Comparison of ENCODE assay signal across 12 mouse cellular contexts in the genomic region with DNA sequence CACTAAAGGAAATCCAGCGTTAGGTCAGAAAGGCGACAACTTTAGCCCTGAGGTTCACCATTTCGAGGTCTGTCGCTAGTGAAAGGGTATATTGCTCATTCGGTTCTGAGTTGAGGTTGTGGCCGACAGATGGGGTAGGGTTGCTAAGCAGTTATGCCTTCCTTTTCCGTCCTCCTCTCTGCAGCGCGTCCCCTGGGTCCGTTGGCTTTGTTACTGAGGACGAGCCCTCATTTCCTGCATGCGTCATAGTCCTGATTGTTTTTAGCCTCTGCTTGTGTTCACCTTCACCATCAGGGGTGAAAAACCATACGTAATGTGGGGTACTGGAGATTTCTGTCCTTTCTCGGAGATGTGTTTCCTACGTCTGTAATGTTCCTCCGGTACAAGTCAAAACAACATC. TPM values are rescaled to one million over a fixed set of nuclear protein-coding genes. Genes with fewer than 3 reads are reported as not detected.
DNase-seq lines count a peak whose midpoint lies in the region; ATAC-seq and TF ChIP-seq lines count a peak whose summit lies in the region.
"Had no signal": no experiment of that assay in that cellular context is flagged by ENCODE, and none has a peak within 500 bp of the region (broad histone marks: within the 10 kb centered on the region; RNA-seq: fewer than 3 reads in every experiment).

No protein-coding gene starts in this region.

- H3K36me3 ChIP-seq in intestine, embryonic 14.5 days (ENCODE audit: control insufficient read depth, insufficient read depth, low read length): peaks cover 44% of the 10 kb centered on the region
- H3K36me3 ChIP-seq in intestine, postnatal 0 days (ENCODE audit: control insufficient read depth, insufficient read depth): peaks cover 10% of the 10 kb centered on the region; the same call in 1 of the 2 replicates
- H3K36me3 ChIP-seq in spleen, adult 2 months (ENCODE audit: control insufficient read depth, insufficient read depth, low read length): peaks cover 3% of the 10 kb centered on the region; the same call in 1 of the 2 replicates

- H3K27me3 ChIP-seq in intestine, embryonic 14.5 days (replicated peaks; ENCODE audit: control insufficient read depth, insufficient read depth, low read length): no peaks in the 10 kb centered on the region
- 0 out of 2 replicates have a peak, but pooled peaks cover 3% of the 10 kb centered on the region for H3K27me3 ChIP-seq in intestine, postnatal 0 days (replicated peaks; ENCODE audit: control insufficient read depth, insufficient read depth, low read length)
- H3K27me3 ChIP-seq in spleen, adult 2 months (ENCODE audit: control insufficient read depth, insufficient read depth, low read length): no peaks in the 10 kb centered on the region
- H3K27me3 ChIP-seq: lung, embryonic 15.5 days had no signal

- no peak for TF ChIP-seq CTCF in intestine, postnatal 0 days (IDR thresholded peaks at IDR 0.05; ENCODE audit: low read depth)
- no peak for TF ChIP-seq CTCF in spleen, adult 2 months (IDR thresholded peaks at IDR 0.05; ENCODE audit: extremely low read depth, insufficient read depth, insufficient read length, insufficient replicate concordance)

- H3K9me3 ChIP-seq in intestine, embryonic 14.5 days (ENCODE audit: control insufficient read depth, low read length): no peaks in the 10 kb centered on the region
- no peaks in the 10 kb centered on the region for H3K9me3 ChIP-seq in intestine, postnatal 0 days (ENCODE audit: control insufficient read depth)
- H3K9me3 ChIP-seq: lung, embryonic 15.5 days had no signal

- TF ChIP-seq POLR2A in spleen, adult 2 months (IDR thresholded peaks at IDR 0.05; ENCODE audit: low read depth, low read length): no peak

- no peak overlapping the region for H3K9ac ChIP-seq in intestine, embryonic 14.5 days (ENCODE audit: low read length)
- H3K9ac ChIP-seq in intestine, postnatal 0 days (ENCODE audit: low read depth, low read length): no peak overlapping the region
- H3K9ac ChIP-seq: forebrain, postnatal 0 days; lung, embryonic 15.5 days had no signal

- no peak overlapping the region for H3K4me2 ChIP-seq in intestine, embryonic 14.5 days (ENCODE audit: low read length)
- no peak overlapping the region for H3K4me2 ChIP-seq in intestine, postnatal 0 days (replicated peaks; ENCODE audit: low read depth)
- H3K4me2 ChIP-seq: lung, embryonic 15.5 days had no signal

- peak overlapping the region; percentile 40; the same call in 1 of the 2 replicates for H3K27ac ChIP-seq in intestine, embryonic 14.5 days (ENCODE audit: low read depth)
- no peak overlapping the region for H3K27ac ChIP-seq in intestine, postnatal 0 days (ENCODE audit: low read depth, low read length)
- peak overlapping the region; percentile 38; the same call in 1 of the 2 replicates for H3K27ac ChIP-seq in spleen, adult 2 months (ENCODE audit: insufficient read depth, low read length)
- H3K27ac ChIP-seq: layer of hippocampus, adult 2 months; lung, embryonic 15.5 days had no signal

- 88% methylated on average over 16 of the region's 16 CpGs for WGBS in intestine, embryonic 14.5 days
- 85% methylated on average over 16 of the region's 16 CpGs for WGBS in intestine, postnatal 0 days
- 79% methylated on average over 16 of the region's 16 CpGs for WGBS in spleen, adult 2 months

- no peak for DNase-seq in intestine, embryonic 14.5 days (ENCODE audit: low spot score)
- no peak for DNase-seq in spleen, adult 2 months (ENCODE audit: low read depth in 1 of 2, low spot score in 2 of 2)
- no peak for DNase-seq in spleen, adult 12 weeks (ENCODE audit: low spot score)
- DNase-seq in kidney, postnatal 36 days: peak; percentile 34 to 53
- DNase-seq in natural killer cell, adult 2 months (ENCODE audit: low spot score in 2 of 2): no peak
- no peak for DNase-seq in urinary bladder, postnatal 36 days (ENCODE audit: low spot score in 2 of 2)
- DNase-seq: cerebellum, adult 2 months; forebrain, postnatal 0 days; thymus, postnatal 14 days had no signal

- peaks cover 4% of the 10 kb centered on the region for H3K4me1 ChIP-seq in intestine, embryonic 14.5 days (replicated peaks; ENCODE audit: control insufficient read depth, insufficient read depth, low read length)
- 0 out of 2 replicates have a peak, but pooled peaks cover 2% of the 10 kb centered on the region for H3K4me1 ChIP-seq in intestine, postnatal 0 days (replicated peaks; ENCODE audit: control insufficient read depth, insufficient read depth, low read length)
- H3K4me1 ChIP-seq in spleen, adult 2 months (ENCODE audit: control insufficient read depth, insufficient read depth, insufficient read length): no peaks in the 10 kb centered on the region

- ATAC-seq in intestine, embryonic 14.5 days (replicated peaks; ENCODE audit: low FRiP score, low TSS enrichment, low read depth): no peak
- ATAC-seq in intestine, postnatal 0 days: no peak
- ATAC-seq: forebrain, postnatal 0 days had no signal

- no peak overlapping the region for H3K4me3 ChIP-seq in intestine, embryonic 14.5 days (ENCODE audit: low read depth, low read length)
- H3K4me3 ChIP-seq in intestine, postnatal 0 days (ENCODE audit: low read depth, low read length): no peak overlapping the region
- H3K4me3 ChIP-seq in spleen, adult 2 months (ENCODE audit: extremely low read depth, insufficient read depth, insufficient read length): no peak overlapping the region
- H3K4me3 ChIP-seq: layer of hippocampus, adult 2 months; lung, embryonic 15.5 days had no signal

RNA-seq across cellular contexts. Expression of a gene that starts 17.3 kb away (rescaled TPM):
- polyA plus RNA-seq in intestine, embryonic 14.5 days (2014; fragmentation: Nextera tagmentation; extraction: Ambion mirVana): 13.6 and 15.0 TPM in 2 replicates
- polyA plus RNA-seq in intestine, postnatal 0 days (2015; fragmentation: Nextera tagmentation; extraction: Ambion mirVana): 7.4 and 7.5 TPM in 2 replicates
- polyA plus RNA-seq in spleen, adult 2 months (2012; rRNA removed): 8.8 and 12.9 TPM in 2 replicates

Comparison
In these comparisons a context has a peak if more than half of its experiments do, and no peak if none do; other contexts are left out.
1. DNase-seq: peak in kidney, postnatal 36 days (2 of 2); none in intestine, embryonic 14.5 days (single experiment), spleen, adult 2 months (0 of 2), spleen, adult 12 weeks (single experiment), natural killer cell, adult 2 months (0 of 2) and urinary bladder, postnatal 36 days (0 of 2).